In the genomic region with DNA sequence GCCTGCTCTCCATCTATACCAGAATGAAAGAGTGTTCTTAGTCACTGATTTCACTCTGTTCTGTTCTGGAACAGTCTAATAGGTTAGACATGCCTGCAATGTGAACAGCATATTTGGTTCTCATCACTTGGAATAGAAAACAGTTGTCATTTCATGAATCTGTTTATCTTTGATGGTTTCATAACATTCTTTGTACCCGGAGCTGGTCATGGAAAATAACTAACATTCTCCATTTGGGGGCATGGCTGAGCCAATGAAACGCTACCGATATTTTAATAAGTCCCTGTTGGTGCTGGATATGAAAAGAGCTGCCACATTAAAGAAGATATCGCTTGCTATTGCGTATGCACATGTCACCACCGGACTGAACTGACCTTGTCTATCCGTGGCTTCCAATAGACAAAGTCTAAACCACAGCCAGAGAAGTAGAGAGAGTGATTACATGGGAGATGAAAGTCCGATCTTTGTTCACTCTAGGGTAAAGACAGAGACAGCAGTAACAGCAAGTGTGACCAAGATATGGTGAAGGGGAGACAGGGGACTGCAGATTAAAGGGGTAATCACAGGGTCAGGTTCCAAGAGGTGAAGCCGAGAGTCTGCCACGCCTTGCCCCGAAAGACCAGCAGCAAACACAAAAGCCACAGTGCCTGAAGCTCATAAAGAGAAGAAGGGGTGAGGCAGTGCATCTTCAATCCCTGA, we compare ENCODE assay signal across 12 mouse cellular contexts.
"Had no signal": no experiment of that assay in that cellular context is flagged by ENCODE, and none has a peak within 500 bp of the region (broad histone marks: within the 10 kb centered on the region; RNA-seq: fewer than 3 reads in every experiment).

No protein-coding gene starts in this region.

- ATAC-seq: intestine, embryonic 15.5 days; midbrain, embryonic 13.5 days had no signal

- H3K36me3 ChIP-seq: intestine, embryonic 15.5 days; limb, embryonic 10.5 days; liver, embryonic 15.5 days; lung, embryonic 15.5 days; midbrain, embryonic 13.5 days had no signal

- H3K27me3 ChIP-seq: intestine, embryonic 15.5 days; lung, embryonic 15.5 days had no signal

- H3K4me3 ChIP-seq: intestine, embryonic 15.5 days; left cerebral cortex, adult 2 months; limb, embryonic 10.5 days; liver, embryonic 15.5 days; lung, embryonic 15.5 days; midbrain, embryonic 13.5 days had no signal

- DNase-seq: kidney, adult 9 months; kidney, postnatal 4 days; thymus, postnatal 4 days had no signal

- H3K9me3 ChIP-seq: intestine, embryonic 15.5 days; limb, embryonic 10.5 days; liver, embryonic 15.5 days; lung, embryonic 15.5 days; midbrain, embryonic 13.5 days had no signal

- H3K4me2 ChIP-seq: intestine, embryonic 15.5 days; liver, embryonic 11.5 days; liver, embryonic 15.5 days; lung, embryonic 15.5 days; midbrain, embryonic 13.5 days had no signal

- H3K4me1 ChIP-seq: liver, embryonic 15.5 days had no signal

- H3K9ac ChIP-seq: intestine, embryonic 15.5 days; liver, embryonic 15.5 days; lung, embryonic 15.5 days; midbrain, embryonic 13.5 days had no signal

- H3K27ac ChIP-seq: intestine, embryonic 15.5 days; kidney, postnatal 0 days; left cerebral cortex, adult 2 months; limb, embryonic 10.5 days; liver, embryonic 15.5 days; lung, embryonic 15.5 days; midbrain, embryonic 13.5 days; stomach, postnatal 0 days had no signal
